Mouse (Mus musculus): Measurements from ENCODE around the gene Ccna1. TPM values are rescaled to one million over a fixed set of nuclear protein-coding genes. Genes with fewer than 3 reads are reported as not detected.

Gene Ccna1
- polyA plus RNA-seq, 1 experiment from 2014 or later = 0.05 TPM

GRCm38 (mm10) chr3:55008965-55009741 is 46.1 kb downstream of the Ccna1 start:
- H3K4me3 ChIP-seq (ENCODE audit: low read depth, low read length) = no peak overlapping the region
- H3K4me1 ChIP-seq (ENCODE audit: control insufficient read depth, low read depth, low read length) = no peaks in the 10 kb centered on the region
- no peak overlapping the region for H3K9ac ChIP-seq (ENCODE audit: low read depth, low read length)
- no peaks in the 10 kb centered on the region for H3K9me3 ChIP-seq (replicated peaks; ENCODE audit: control insufficient read depth, low read length)
- H3K27me3 ChIP-seq (ENCODE audit: control insufficient read depth, insufficient read depth, low read depth, low read length) = no peaks in the 10 kb centered on the region
- no peak overlapping the region for H3K27ac ChIP-seq (ENCODE audit: low read length)
- 53% methylated on average over 6 of the region's 6 CpGs for WGBS (ENCODE audit: insufficient replicate concordance)
- ATAC-seq (ENCODE audit: low read depth) = no peak
- H3K4me2 ChIP-seq (ENCODE audit: low read depth, low read length) = no peak overlapping the region
- H3K36me3 ChIP-seq (ENCODE audit: control insufficient read depth, insufficient read depth) = no peaks in the 10 kb centered on the region

GRCm38 (mm10) chr3:55004036-55004435 is 51.3 kb downstream of the Ccna1 start:
- Histone ChIP-seq H3K27ac (ENCODE audit: low read length) (no peak overlapping the region), H3K9me3 (replicated peaks; ENCODE audit: control insufficient read depth, low read length) (no peaks in the 10 kb centered on the region; the same call in 1 of the 2 replicates), H3K9ac (ENCODE audit: low read depth, low read length) (no peak overlapping the region), H3K4me1 (ENCODE audit: control insufficient read depth, low read depth, low read length) (no peaks in the 10 kb centered on the region), H3K27me3 (ENCODE audit: control insufficient read depth, insufficient read depth, low read depth, low read length) (no peaks in the 10 kb centered on the region), H3K36me3 (ENCODE audit: control insufficient read depth, insufficient read depth) (no peaks in the 10 kb centered on the region), H3K4me3 (ENCODE audit: low read depth, low read length) (no peak overlapping the region), H3K4me2 (ENCODE audit: low read depth, low read length) (no peak overlapping the region)
- WGBS (ENCODE audit: insufficient replicate concordance) = 58% methylated on average over 4 of the region's 4 CpGs
- ATAC-seq (ENCODE audit: low read depth) = no peak

DNA sequence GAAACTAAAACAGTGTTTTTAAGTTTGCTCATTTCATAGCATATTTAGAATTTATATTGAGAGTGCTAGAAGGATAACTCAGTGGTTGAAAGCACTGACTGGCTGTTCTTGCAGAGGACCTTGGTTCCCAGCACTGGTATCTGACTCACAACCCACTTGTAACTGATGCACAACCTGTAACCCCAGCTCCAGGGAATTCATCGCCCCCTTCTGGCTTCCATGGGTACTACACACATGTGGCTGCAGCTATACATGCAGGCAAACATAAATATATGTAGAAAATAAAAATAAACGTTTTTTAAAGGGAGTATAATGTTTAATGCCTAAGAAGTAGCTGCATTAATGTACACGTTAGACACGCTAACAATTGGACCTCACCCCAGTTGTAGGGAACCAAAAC is 53.6 kb downstream of the Ccna1 start:
- no peak overlapping the region for H3K4me2 ChIP-seq (ENCODE audit: low read depth, low read length)
- no peaks in the 10 kb centered on the region for H3K36me3 ChIP-seq (ENCODE audit: control insufficient read depth, insufficient read depth)
- no peak overlapping the region for H3K4me3 ChIP-seq (ENCODE audit: low read depth, low read length)
- H3K27ac ChIP-seq (ENCODE audit: low read length) = no peak overlapping the region
- WGBS (ENCODE audit: insufficient replicate concordance) = 47% methylated on average over 4 of the region's 4 CpGs
- no peaks in the 10 kb centered on the region; the same call in 1 of the 2 replicates for H3K9me3 ChIP-seq (replicated peaks; ENCODE audit: control insufficient read depth, low read length)
- H3K4me1 ChIP-seq (ENCODE audit: control insufficient read depth, low read depth, low read length) = no peaks in the 10 kb centered on the region
- H3K9ac ChIP-seq (ENCODE audit: low read depth, low read length) = no peak overlapping the region
- H3K27me3 ChIP-seq (ENCODE audit: control insufficient read depth, insufficient read depth, low read depth, low read length) = no peaks in the 10 kb centered on the region
- no peak for ATAC-seq (ENCODE audit: low read depth)

Other genes starting within 250 kb of the Ccna1 start
- gene Rfxap, start 247.7 kb downstream of the Ccna1 start, polyA plus RNA-seq (2015; fragmentation: Nextera tagmentation; extraction: Ambion mirVana) = 12.4 and 12.8 TPM in 2 replicates
- gene Sertm1, start 139.6 kb downstream of the Ccna1 start, polyA plus RNA-seq (2015; fragmentation: Nextera tagmentation; extraction: Ambion mirVana) = 0.28 and 0.42 TPM in 2 replicates
- gene Spg20, start 56.6 kb upstream of the Ccna1 start, polyA plus RNA-seq (2015; fragmentation: Nextera tagmentation; extraction: Ambion mirVana) = 7.4 and 7.6 TPM in 2 replicates
- gene Ccdc169, start 81.8 kb upstream of the Ccna1 start, polyA plus RNA-seq (2015; fragmentation: Nextera tagmentation; extraction: Ambion mirVana) = not detected in 2 replicates
- gene Sohlh2, start 126.5 kb upstream of the Ccna1 start, polyA plus RNA-seq (2015; fragmentation: Nextera tagmentation; extraction: Ambion mirVana) = not detected in 2 replicates
- 0.60 and 0.79 TPM in 2 replicates for gene Dclk1, start 186.9 kb upstream of the Ccna1 start, polyA plus RNA-seq (2015; fragmentation: Nextera tagmentation; extraction: Ambion mirVana)